Mouse (Mus musculus) stomach, postnatal 0 days (tissue): ENCODE measurements around the gene Becn1. TPM values are rescaled to one million over a fixed set of nuclear protein-coding genes. Genes with fewer than 3 reads are reported as not detected.

Experiments used
- ATAC-seq: fragments of 200-750 bp; cut with Nextera tagmentation; 2 replicates; pipeline ENCODE4 v1.8.0; 2017; ENCODE audit not compliant: low FRiP score, low TSS enrichment
- DNase-seq: peaks from one replicate; pipeline ENCODE4 v3.0.0-alpha.2; 2016; ENCODE audit warnings: low spot score
- H3K27ac ChIP-seq: fragments of 300-500 bp; sonication (generic); replicated peaks from 2 replicates; pipeline ENCODE4 v1.5.1; 2014; ENCODE audit warnings: mild to moderate bottlenecking, control low read depth
- H3K27me3 ChIP-seq: fragments of 300-500 bp; sonication (generic); 2 replicates; pipeline ENCODE4 v1.6.1; 2014; ENCODE audit warnings: low read length; ENCODE audit not compliant: control insufficient read depth, insufficient read depth
- H3K36me3 ChIP-seq: fragments of 300-500 bp; sonication (generic); 2 replicates; pipeline ENCODE4 v1.6.1; 2014; ENCODE audit warnings: low read length, mixed read lengths; ENCODE audit not compliant: control insufficient read depth, insufficient read depth
- H3K4me1 ChIP-seq: fragments of 300-500 bp; sonication (generic); replicated peaks from 2 replicates; pipeline ENCODE4 v1.6.1; 2014; ENCODE audit warnings: antibody characterized with exemption; ENCODE audit not compliant: control insufficient read depth, insufficient read depth
- H3K4me2 ChIP-seq: fragments of 300-500 bp; sonication (generic); replicated peaks from 2 replicates; pipeline ENCODE4 v1.6.1; 2014; ENCODE audit warnings: low read depth, mild to moderate bottlenecking, control low read depth, moderate library complexity
- H3K4me3 ChIP-seq: fragments of 300-500 bp; sonication (generic); 2 replicates; pipeline ENCODE4 v1.5.1; 2014; ENCODE audit warnings: low read depth, low read length, control low read depth
- H3K9ac ChIP-seq: fragments of 300-500 bp; sonication (generic); 2 replicates; pipeline ENCODE4 v1.6.1; 2014; ENCODE audit warnings: mild to moderate bottlenecking, low read length, control low read depth, mixed read lengths
- H3K9me3 ChIP-seq: fragments of 300-500 bp; sonication (generic); 2 replicates; pipeline ENCODE4 v1.6.1; 2016; ENCODE audit warnings: low read length; ENCODE audit not compliant: control insufficient read depth
- CTCF ChIP-seq: IDR thresholded peaks from 2 replicates; pipeline ENCODE4 v1.5.1; 2016; ENCODE audit warnings: antibody characterized with exemption, low read depth, mild to moderate bottlenecking, moderate library complexity
- EP300 ChIP-seq: optimal IDR thresholded peaks from 2 replicates; pipeline ENCODE3; 2016; ENCODE audit warnings: antibody characterized with exemption
- WGBS: fragments of 180-500 bp; shearing (Covaris S2); extraction: QIAGEN DNeasy Blood & Tissue Kit; methylation state at CpG from one replicate; pipeline ENCODE4 v1.1.7; 2014; 5-methylcytosine and 5-hydroxymethylcytosine counted together
- polyA plus RNA-seq: library from polyadenylated mRNA; unstranded; fragments of >200 nt; fragmentation: Nextera tagmentation; extraction: Ambion mirVana; gene quantifications from 2 replicates; pipeline ENCODE4 v1.2.1, GENCODE M21; 2015

Gene Becn1
- polyA plus RNA-seq, 1 experiment from 2014 or later, result 102 TPM

DNA sequence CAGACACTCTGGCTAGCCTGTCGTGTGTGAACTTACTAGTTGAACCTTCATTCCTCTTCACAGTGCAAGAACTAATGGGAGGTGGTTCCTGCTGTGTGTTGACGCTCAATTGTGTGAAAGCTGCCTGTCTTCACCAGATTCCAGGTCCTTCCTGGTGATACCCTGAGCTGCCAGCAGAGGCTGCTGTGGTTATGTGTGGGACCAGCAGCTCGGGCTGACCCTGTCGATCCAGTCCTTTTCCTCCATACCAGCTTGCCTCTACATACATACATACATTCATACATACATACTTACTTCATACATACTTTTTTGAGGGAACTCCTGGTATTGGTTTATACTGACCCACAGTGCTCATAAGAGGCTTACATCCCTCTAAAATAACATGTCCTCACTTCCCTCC is 21.5 kb upstream of the Becn1 start:
- no peak overlapping the region for H3K27ac ChIP-seq
- H3K36me3 ChIP-seq, result peaks cover 35% of the 10 kb centered on the region
- no peaks in the 10 kb centered on the region for H3K27me3 ChIP-seq
- no peak for TF ChIP-seq EP300
- peak; percentile 99 for TF ChIP-seq CTCF
- no peaks in the 10 kb centered on the region for H3K9me3 ChIP-seq
- WGBS, result 5% methylated on average over 4 of the region's 4 CpGs
- no peaks in the 10 kb centered on the region for H3K4me1 ChIP-seq
- H3K4me2 ChIP-seq, result no peak overlapping the region
- H3K9ac ChIP-seq, result no peak overlapping the region
- ATAC-seq (peak; percentile 62), DNase-seq (peak; percentile 85)
- no peak overlapping the region for H3K4me3 ChIP-seq

DNA sequence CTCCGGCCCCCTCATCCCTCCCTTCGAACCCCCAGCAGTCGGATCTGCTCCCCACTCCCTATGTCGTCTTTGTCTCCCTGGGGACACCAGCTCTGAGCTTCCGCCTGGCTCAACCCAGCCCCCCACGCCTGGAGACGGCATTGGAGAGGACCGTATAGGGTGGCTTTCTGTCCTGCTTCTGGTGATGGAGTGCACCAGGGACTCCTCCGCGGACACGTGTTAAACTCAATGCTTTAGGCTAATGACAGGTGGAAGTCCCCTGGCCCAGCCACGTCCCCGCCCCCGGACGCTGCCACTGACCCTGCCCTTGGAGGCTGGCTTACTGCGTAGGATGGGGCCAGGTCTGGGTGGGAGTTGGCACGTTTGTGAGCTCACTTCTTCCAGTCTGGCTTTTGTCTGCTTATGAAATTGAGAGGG is 14.4 kb upstream of the Becn1 start:
- Histone ChIP-seq H3K27me3 (no peaks in the 10 kb centered on the region), H3K4me3 (peak overlapping the region; percentile 95), H3K4me1 (peaks cover 3% of the 10 kb centered on the region; the same call in 1 of the 2 replicates), H3K4me2 (peak overlapping the region; percentile 88), H3K27ac (peak overlapping the region; percentile 78), H3K9me3 (no peaks in the 10 kb centered on the region), H3K36me3 (peaks cover 22% of the 10 kb centered on the region), H3K9ac (peak overlapping the region; percentile 91)
- WGBS, result 0% methylated on average over 17 of the region's 17 CpGs
- ATAC-seq (peak; percentile 45), DNase-seq (peak; percentile 54)
- TF ChIP-seq CTCF (no peak), EP300 (no peak)

DNA sequence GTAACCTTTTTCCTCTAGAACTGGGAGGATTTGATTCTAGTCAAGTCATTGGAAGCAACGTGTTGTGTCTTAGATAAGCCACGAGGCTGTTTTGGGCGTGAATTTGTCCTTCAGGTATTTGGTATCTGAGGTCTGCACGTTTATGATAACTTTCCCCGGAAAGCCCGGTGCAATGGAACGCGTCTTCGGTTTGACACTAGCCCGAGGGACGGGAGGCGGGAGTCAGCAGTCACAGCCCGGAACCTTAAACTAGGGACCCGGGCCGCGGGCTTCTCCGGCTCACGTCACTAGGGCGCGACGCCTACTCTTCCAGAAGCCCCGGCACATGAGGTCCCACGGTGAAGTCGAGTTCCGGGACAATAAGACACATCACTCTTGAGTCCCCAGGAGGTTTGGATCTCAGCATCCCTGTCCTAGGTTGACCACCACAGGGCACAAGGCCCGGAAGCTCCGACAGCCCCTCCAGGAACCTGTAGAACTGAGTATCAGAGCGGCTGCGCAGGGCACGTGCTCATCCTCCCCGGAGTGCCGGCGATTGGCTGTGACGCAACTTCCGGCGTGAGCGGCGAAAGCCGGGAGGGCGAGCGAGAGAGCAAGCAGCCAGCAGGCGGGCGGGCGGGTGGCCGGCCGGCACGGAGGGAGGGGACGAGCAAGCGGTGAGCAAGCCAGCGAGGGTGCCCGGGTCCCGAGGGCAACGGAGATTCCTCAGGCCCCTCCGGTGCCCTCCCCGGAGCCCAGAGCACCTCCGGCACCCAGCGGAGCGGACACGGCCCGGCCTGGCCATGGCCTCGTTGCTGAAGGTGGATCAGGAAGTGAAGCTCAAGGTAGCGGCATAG is 13.8 kb upstream of the Becn1 start, which contains the start of gene Psme3:
Gene Psme3 (plus strand): TSS at position 549 of the 836 bp plus-strand sequence.
- WGBS, result under 1% methylated on average over 49 of the region's 62 CpGs
- ATAC-seq, result peak; percentile 94
- H3K4me2 ChIP-seq, result peak within 1 kb of the TSS; percentile 88
- TF ChIP-seq CTCF, result peak; percentile 12; the same call in 1 of the 2 replicates
- TF ChIP-seq EP300, result peak; percentile 15
- H3K27ac ChIP-seq, result peak within 1 kb of the TSS; percentile 78
- peak within 1 kb of the TSS; percentile 95 for H3K4me3 ChIP-seq
- no peaks in the 10 kb centered on the region for H3K27me3 ChIP-seq
- peak within 1 kb of the TSS; percentile 91 for H3K9ac ChIP-seq
- H3K4me1 ChIP-seq, result peaks cover 3% of the 10 kb centered on the region; the same call in 1 of the 2 replicates
- H3K9me3 ChIP-seq, result no peaks in the 10 kb centered on the region
- peaks cover 17% of the 10 kb centered on the region for H3K36me3 ChIP-seq
- peak; percentile 94 for DNase-seq

DNA sequence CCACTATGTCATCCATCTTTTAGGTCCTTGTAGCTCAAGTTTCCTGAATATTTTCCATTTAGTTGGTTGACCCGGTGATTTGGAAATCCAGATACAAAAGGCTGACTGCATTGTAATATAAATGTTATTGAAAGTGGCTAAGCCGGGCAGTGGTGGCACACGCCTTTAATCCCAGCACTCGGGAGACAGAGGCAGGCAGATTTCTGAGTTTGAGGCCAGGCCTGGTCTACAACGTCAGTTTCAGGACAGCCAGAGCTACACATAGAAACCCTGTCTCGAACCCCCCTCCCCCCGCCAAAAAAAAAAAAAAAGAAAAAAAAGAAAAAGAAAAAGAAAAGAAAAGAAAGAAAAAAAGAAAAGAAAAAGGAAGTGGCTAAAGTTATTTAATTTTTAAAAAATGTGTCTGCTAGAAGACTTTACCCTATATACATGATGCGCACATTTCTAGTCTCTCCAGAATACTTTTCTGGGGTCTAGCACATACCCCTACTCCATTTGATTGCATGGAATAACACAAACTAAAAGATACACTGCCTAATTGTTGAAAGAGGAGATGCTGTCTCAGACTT is 13.1 kb upstream of the Becn1 start:
- H3K36me3 ChIP-seq, result peaks cover 10% of the 10 kb centered on the region; the same call in 1 of the 2 replicates
- no peaks in the 10 kb centered on the region for H3K27me3 ChIP-seq
- 76% methylated on average over 8 of the region's 8 CpGs for WGBS
- H3K4me2 ChIP-seq, result peak overlapping the region; percentile 88
- H3K4me3 ChIP-seq, result peak overlapping the region; percentile 95
- peaks cover 3% of the 10 kb centered on the region; the same call in 1 of the 2 replicates for H3K4me1 ChIP-seq
- ATAC-seq (no peak), DNase-seq (no peak)
- TF ChIP-seq CTCF (no peak), EP300 (no peak)
- peak overlapping the region; percentile 78 for H3K27ac ChIP-seq
- peak overlapping the region; percentile 91 for H3K9ac ChIP-seq
- no peaks in the 10 kb centered on the region for H3K9me3 ChIP-seq

DNA sequence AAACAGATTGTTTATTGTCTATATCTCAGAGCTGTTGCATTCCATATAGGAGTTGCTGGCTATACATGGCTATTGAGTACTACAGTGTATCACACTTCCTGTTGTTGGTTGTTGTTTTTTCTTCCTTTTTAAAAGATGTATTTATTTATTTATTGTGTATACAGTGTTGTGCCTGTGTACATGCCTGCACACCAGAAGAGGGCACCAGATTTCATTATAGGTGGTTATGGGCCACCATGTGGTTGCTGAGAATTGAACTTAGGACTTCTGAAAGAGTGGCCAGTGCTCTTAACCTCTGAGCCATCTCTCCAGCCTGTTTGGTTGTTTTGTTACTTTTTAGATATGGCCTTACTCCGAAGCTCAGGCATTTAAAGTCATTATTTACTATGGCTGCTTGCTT is 12.5 kb upstream of the Becn1 start:
- WGBS, result 87% methylated on average over 1 of the region's 1 CpGs
- Histone ChIP-seq H3K36me3 (peaks cover 6% of the 10 kb centered on the region; the same call in 1 of the 2 replicates), H3K4me2 (no peak overlapping the region), H3K27ac (no peak overlapping the region), H3K9ac (no peak overlapping the region), H3K4me1 (peaks cover 3% of the 10 kb centered on the region; the same call in 1 of the 2 replicates), H3K4me3 (no peak overlapping the region), H3K9me3 (no peaks in the 10 kb centered on the region), H3K27me3 (no peaks in the 10 kb centered on the region)
- DNase-seq (no peak), ATAC-seq (no peak)
- TF ChIP-seq EP300 (no peak), CTCF (0 out of 2 replicates have a peak, but pooled peaks have one; percentile 27)
